Mouse (Mus musculus) midbrain, embryonic 13.5 days (tissue): ENCODE measurements around the gene Ptk7. TPM values are rescaled to one million over a fixed set of nuclear protein-coding genes. Genes with fewer than 3 reads are reported as not detected.
A peak's percentile ranks its signal among the peaks of the same experiment; 100 is the strongest.

Experiments
- ATAC-seq: fragments of 200-750 bp; cut with Nextera tagmentation; 2 replicates; pipeline ENCODE4 v1.8.0; 2017; ENCODE audit warnings: mild to moderate bottlenecking, moderate TSS enrichment, moderate library complexity
- H3K27ac ChIP-seq: fragments of 300-500 bp; sonication (generic); 2 replicates; pipeline ENCODE4 v1.5.1; 2015; ENCODE audit warnings: inconsistent platforms, mild to moderate bottlenecking, moderate library complexity
- H3K27me3 ChIP-seq: fragments of 300-500 bp; sonication (generic); 2 replicates; pipeline ENCODE4 v1.6.1; 2015; ENCODE audit warnings: mild to moderate bottlenecking, inconsistent platforms
- H3K36me3 ChIP-seq: fragments of 300-500 bp; sonication (generic); 2 replicates; pipeline ENCODE4 v1.6.1; 2015; ENCODE audit warnings: mild to moderate bottlenecking, inconsistent platforms
- H3K4me1 ChIP-seq: fragments of 300-500 bp; sonication (generic); replicated peaks from 2 replicates; pipeline ENCODE4 v1.6.1; 2015; ENCODE audit warnings: inconsistent platforms
- H3K4me2 ChIP-seq: fragments of 300-500 bp; sonication (generic); replicated peaks from 2 replicates; pipeline ENCODE4 v1.6.1; 2015; ENCODE audit warnings: moderate library complexity, mild to moderate bottlenecking, inconsistent platforms
- H3K4me3 ChIP-seq: fragments of 300-500 bp; sonication (generic); replicated peaks from 2 replicates; pipeline ENCODE4 v1.5.1; 2015; ENCODE audit warnings: mild to moderate bottlenecking, inconsistent platforms
- H3K9ac ChIP-seq: fragments of 300-500 bp; sonication (generic); replicated peaks from 2 replicates; pipeline ENCODE4 v1.6.1; 2015; ENCODE audit warnings: mild to moderate bottlenecking, inconsistent platforms
- H3K9me3 ChIP-seq: fragments of 300-500 bp; sonication (generic); 2 replicates; pipeline ENCODE4 v1.6.1; 2016; ENCODE audit warnings: mild to moderate bottlenecking, inconsistent platforms
- WGBS: fragments of 180-500 bp; shearing (Covaris S2); methylation state at CpG from one replicate; pipeline ENCODE4 v1.1.7; 2015; 5-methylcytosine and 5-hydroxymethylcytosine counted together
- polyA plus RNA-seq: library from polyadenylated mRNA; unstranded; fragments of >200 nt; fragmentation: Nextera tagmentation; extraction: Ambion mirVana; gene quantifications from 2 replicates; pipeline ENCODE4 v1.2.1, GENCODE M21; 2015

The Ptk7 gene
- polyA plus RNA-seq, 1 experiment from 2014 or later: 37.5 TPM

DNA sequence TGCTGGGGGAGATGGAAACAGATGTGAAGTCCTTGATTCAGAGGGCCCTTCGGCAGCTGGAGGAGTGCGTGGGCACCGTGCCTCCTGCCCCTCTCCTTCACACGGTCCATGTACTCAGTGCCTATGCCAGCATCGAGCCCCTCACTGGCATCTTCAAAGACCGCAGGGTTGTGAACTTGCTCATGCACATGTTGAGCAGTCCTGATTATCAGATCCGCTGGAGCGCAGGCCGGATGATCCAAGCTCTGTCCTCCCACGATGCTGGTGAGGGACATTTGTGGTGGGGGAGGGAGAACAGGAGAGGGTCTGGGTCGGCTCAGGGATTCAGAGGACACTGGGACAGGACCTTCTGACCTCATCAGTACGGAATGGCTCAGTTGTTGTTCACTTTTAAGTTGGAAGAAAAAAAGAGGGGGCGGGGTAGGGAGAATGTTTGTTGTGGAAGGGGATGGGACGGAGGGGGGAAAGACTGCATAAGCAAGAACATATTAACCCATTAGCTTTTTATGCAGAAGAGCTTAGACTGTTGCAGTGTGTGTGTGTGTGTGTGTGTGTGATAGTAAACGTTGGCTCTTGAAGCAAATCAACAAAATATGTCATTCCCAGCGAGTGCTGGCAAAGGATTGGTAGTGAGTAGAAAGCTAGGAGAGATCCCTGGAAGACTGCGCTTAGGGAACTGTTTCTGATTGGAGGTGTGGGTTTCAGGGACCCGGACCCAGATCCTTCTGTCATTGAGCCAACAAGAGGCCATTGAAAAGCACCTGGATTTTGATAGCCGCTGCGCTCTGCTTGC is 22.6 kb upstream of the Ptk7 start:
- ATAC-seq: no peak
- H3K4me1 ChIP-seq: peaks cover 45% of the 10 kb centered on the region
- H3K4me2 ChIP-seq: peak overlapping the region; percentile 84
- no peaks in the 10 kb centered on the region for H3K9me3 ChIP-seq
- H3K27me3 ChIP-seq: no peaks in the 10 kb centered on the region
- H3K36me3 ChIP-seq: peaks cover 48% of the 10 kb centered on the region
- H3K9ac ChIP-seq: peak overlapping the region; percentile 93
- H3K27ac ChIP-seq: no peak overlapping the region
- 83% methylated on average over 20 of the region's 20 CpGs for WGBS
- H3K4me3 ChIP-seq: peak overlapping the region; percentile 72

GRCm38 (mm10) chr17:46651292-46651691 is 22.0 kb upstream of the Ptk7 start:
- Histone ChIP-seq H3K36me3 (peaks cover 42% of the 10 kb centered on the region), H3K9ac (peak overlapping the region; percentile 93), H3K4me3 (peak overlapping the region; percentile 72), H3K27me3 (no peaks in the 10 kb centered on the region), H3K27ac (peak overlapping the region; percentile 95; the same call in 1 of the 2 replicates), H3K9me3 (no peaks in the 10 kb centered on the region), H3K4me1 (peaks cover 50% of the 10 kb centered on the region), H3K4me2 (peak overlapping the region; percentile 84)
- WGBS: 78% methylated on average over 17 of the region's 17 CpGs
- no peak for ATAC-seq

DNA sequence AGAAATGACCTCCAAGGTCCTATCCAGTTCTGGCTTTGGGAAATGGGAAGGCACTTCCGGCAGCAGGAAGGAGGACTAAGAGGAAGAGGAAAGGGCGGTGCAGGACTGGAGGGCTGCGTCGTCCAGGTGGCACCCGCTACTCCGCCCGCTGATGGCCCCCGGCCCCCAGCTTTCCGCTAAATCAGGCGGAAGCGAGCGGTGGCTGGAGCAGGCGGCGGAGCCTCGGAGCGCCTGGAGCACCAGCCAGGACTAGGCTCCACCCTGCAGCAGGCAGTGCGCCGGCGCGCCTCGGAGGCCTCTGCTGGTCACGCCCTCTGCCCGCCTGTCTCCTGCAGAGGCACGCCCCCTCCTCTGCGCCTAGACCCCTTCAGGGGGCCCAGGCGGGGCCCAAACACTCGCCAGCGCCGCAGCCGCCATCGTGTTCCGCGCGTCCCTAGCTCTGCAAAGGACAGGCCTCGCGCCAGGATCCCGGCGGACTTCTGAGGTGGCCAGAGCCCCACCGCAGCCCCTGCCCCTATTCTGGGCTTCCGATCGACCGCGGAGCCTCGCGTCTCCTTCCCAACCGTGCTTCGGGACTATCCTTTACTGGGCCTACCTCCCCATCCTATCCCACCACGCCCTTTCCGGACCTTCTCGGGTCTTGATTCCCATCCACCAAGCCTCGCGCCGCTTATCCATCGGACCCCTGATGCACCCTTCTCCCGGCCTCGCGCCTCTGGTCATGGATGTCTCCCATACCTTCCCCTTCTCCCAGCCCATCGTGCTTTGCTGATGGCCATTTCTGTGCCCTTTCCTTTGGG is 21.1 kb upstream of the Ptk7 start, which contains the start of gene Cul7:
TSS of gene Cul7 (plus strand) at position 106 of the 800 bp plus-strand sequence.
- Histone ChIP-seq H3K27ac (peak within 1 kb of the TSS; percentile 95), H3K9me3 (no peaks in the 10 kb centered on the region), H3K4me1 (peaks cover 48% of the 10 kb centered on the region), H3K36me3 (peaks cover 33% of the 10 kb centered on the region), H3K9ac (peak within 1 kb of the TSS; percentile 93), H3K27me3 (no peaks in the 10 kb centered on the region), H3K4me3 (peak within 1 kb of the TSS; percentile 72), H3K4me2 (peak within 1 kb of the TSS; percentile 84)
- WGBS: under 1% methylated on average over 49 of the region's 58 CpGs
- ATAC-seq: peak; percentile 95

DNA sequence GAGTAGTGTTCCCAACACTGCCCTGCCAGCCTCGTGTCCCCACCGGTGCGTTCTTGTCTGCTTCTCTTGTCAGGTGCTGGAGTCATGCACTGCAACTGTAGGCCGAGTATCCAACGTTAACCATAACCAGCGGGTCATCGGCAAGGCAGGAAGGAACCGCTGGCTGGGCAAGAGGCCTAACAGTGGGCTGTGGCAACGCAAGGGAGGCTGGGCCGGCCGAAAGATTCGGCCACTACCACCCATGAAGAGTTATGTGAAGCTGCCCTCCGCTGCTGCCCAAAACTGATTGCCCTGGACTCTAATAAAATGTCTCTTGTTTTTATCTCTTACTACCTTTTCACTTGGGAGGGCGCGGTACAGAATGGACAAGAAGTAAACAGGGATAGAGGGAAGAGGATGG is 20.5 kb upstream of the Ptk7 start:
- 41% methylated on average over 15 of the region's 15 CpGs for WGBS
- peaks cover 30% of the 10 kb centered on the region for H3K36me3 ChIP-seq
- ATAC-seq: no peak
- peak overlapping the region; percentile 84 for H3K4me2 ChIP-seq
- H3K9ac ChIP-seq: peak overlapping the region; percentile 93
- H3K4me3 ChIP-seq: peak overlapping the region; percentile 72
- H3K27me3 ChIP-seq: no peaks in the 10 kb centered on the region
- peak overlapping the region; percentile 95 for H3K27ac ChIP-seq
- H3K4me1 ChIP-seq: peaks cover 53% of the 10 kb centered on the region
- no peaks in the 10 kb centered on the region for H3K9me3 ChIP-seq

GRCm38 (mm10) chr17:46648436-46648835 is 19.1 kb upstream of the Ptk7 start:
- Histone ChIP-seq H3K4me2 (no peak overlapping the region), H3K36me3 (peaks cover 16% of the 10 kb centered on the region), H3K4me1 (peaks cover 64% of the 10 kb centered on the region), H3K9ac (no peak overlapping the region), H3K27me3 (no peaks in the 10 kb centered on the region), H3K4me3 (no peak overlapping the region), H3K27ac (no peak overlapping the region), H3K9me3 (no peaks in the 10 kb centered on the region)
- no peak for ATAC-seq
- 91% methylated on average over 9 of the region's 9 CpGs for WGBS

- Histone ChIP-seq H3K4me2 (no peak overlapping the region), H3K9ac (no peak overlapping the region), H3K4me3 (peak overlapping the region; percentile 72; the same call in 1 of the 2 replicates)
Observed at GRCm38 (mm10) chr17:46647279-46647678, 18.0 kb upstream of the Ptk7 start.

GRCm38 (mm10) chr17:46646322-46646662 is 17.0 kb upstream of the Ptk7 start:
- peak overlapping the region; percentile 72 for H3K4me3 ChIP-seq
- no peaks in the 10 kb centered on the region for H3K9me3 ChIP-seq
- H3K27me3 ChIP-seq: no peaks in the 10 kb centered on the region
- peak overlapping the region; percentile 73 for H3K9ac ChIP-seq
- no peak for ATAC-seq
- peak overlapping the region; percentile 83 for H3K27ac ChIP-seq
- 0% methylated on average over 19 of the region's 19 CpGs for WGBS
- peaks cover 26% of the 10 kb centered on the region for H3K36me3 ChIP-seq
- H3K4me2 ChIP-seq: peak overlapping the region; percentile 67
- H3K4me1 ChIP-seq: peaks cover 45% of the 10 kb centered on the region

More at GRCm38 (mm10) chr17:46647279-46647678, 18.0 kb upstream of the Ptk7 start:
- WGBS: 90% methylated on average over 7 of the region's 7 CpGs
- peaks cover 55% of the 10 kb centered on the region for H3K4me1 ChIP-seq
- H3K36me3 ChIP-seq: peaks cover 16% of the 10 kb centered on the region
- ATAC-seq: no peak
- no peaks in the 10 kb centered on the region for H3K27me3 ChIP-seq
- no peaks in the 10 kb centered on the region for H3K9me3 ChIP-seq
- H3K27ac ChIP-seq: no peak overlapping the region

DNA sequence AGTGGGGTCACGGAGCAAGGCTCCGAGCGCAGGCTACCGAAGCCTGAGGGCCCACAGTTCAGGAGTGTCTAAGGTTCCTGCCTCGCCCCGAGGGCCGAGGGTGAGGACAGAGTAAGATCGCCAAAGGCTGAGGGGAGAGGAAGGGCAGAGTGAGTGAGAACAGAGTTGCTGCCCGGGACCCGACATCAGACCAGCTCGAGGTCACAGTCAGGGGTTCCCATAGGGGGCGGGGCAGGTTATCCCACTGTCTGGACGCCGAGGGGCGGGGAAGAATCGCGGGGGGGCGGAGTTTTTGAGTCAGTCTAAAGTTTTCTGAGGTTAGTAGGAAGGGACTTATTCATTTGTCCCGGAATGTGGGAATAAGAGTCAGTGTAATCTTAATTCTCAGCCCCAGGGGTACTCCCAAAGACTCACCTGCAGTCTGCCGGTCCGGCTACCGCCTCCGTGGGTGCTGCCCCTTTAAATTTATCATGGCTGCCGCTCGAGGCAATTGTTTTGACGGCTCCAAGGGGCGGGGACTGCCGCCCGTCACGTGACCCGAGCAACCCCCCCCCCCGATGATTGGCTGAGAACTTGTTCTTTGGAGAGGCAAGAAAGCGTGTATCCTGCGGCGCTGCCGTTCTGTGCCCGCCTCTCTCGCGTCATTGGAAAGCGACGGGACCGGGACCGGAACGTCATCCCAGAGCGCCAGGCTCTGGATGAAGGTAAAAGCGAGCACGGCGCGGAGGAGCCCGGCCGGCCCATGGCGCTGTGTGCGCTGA is 16.4 kb upstream of the Ptk7 start, which contains the start of the genes Klc4 and Mrpl2:
TSS of gene Klc4 (minus strand) at position 462 of the 761 bp plus-strand sequence.
TSS of gene Mrpl2 (plus strand) at position 669 of the 761 bp plus-strand sequence.
- H3K9me3 ChIP-seq: no peaks in the 10 kb centered on the region
- WGBS: under 1% methylated on average over 53 of the region's 53 CpGs
- peak within 1 kb of the TSS; percentile 81 for H3K9ac ChIP-seq
- H3K4me3 ChIP-seq: peak within 1 kb of the TSS; percentile 72
- ATAC-seq: peak; percentile 72
- peak within 1 kb of the TSS; percentile 89 for H3K4me2 ChIP-seq
- no peaks in the 10 kb centered on the region for H3K27me3 ChIP-seq
- H3K4me1 ChIP-seq: peaks cover 39% of the 10 kb centered on the region
- H3K36me3 ChIP-seq: peaks cover 31% of the 10 kb centered on the region
- H3K27ac ChIP-seq: peak within 1 kb of the TSS; percentile 83

DNA sequence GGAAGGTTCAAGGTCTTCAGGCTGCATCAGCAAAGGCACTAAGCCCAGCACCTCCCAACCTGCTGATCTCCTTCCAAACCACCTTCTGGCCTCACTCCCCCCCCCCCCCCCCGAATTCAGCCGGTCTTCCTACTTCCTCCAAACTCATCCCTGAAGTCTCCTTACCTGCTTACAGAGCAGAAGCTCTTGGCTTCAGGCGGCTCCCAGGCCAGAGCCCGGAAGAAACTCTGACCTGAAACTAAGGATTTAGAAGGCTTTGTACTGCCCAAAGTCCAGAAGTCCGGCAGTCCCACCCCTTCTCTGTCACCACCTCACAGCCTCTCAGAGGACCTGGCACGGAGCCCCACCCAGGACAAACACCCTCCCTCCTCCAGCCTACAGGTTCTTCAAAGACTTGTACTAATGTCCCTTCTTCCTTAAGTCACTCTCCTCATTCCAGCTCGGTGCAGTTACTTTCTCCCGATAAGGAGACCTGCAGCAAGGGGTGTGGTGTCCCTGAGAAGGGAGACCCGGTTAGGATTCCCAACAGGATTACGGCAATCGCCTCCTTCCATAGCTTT is 15.7 kb upstream of the Ptk7 start:
- 0 out of 2 replicates have a peak overlapping the region, but pooled peaks have one; percentile 16 for H3K27ac ChIP-seq
- H3K36me3 ChIP-seq: peaks cover 38% of the 10 kb centered on the region
- ATAC-seq: peak; percentile 16; the same call in 1 of the 2 replicates
- H3K9ac ChIP-seq: peak overlapping the region; percentile 81
- no peaks in the 10 kb centered on the region for H3K27me3 ChIP-seq
- peaks cover 36% of the 10 kb centered on the region for H3K4me1 ChIP-seq
- H3K9me3 ChIP-seq: no peaks in the 10 kb centered on the region
- WGBS: 8% methylated on average over 11 of the region's 11 CpGs
- peak overlapping the region; percentile 89 for H3K4me2 ChIP-seq
- peak overlapping the region; percentile 72 for H3K4me3 ChIP-seq

GRCm38 (mm10) chr17:46644152-46644805 is 15.0 kb upstream of the Ptk7 start:
- H3K36me3 ChIP-seq: peaks cover 45% of the 10 kb centered on the region
- peak overlapping the region; percentile 81 for H3K9ac ChIP-seq
- whole genome bisulfite sequencing: 90% methylated on average over 12 of the region's 12 CpGs

DNA sequence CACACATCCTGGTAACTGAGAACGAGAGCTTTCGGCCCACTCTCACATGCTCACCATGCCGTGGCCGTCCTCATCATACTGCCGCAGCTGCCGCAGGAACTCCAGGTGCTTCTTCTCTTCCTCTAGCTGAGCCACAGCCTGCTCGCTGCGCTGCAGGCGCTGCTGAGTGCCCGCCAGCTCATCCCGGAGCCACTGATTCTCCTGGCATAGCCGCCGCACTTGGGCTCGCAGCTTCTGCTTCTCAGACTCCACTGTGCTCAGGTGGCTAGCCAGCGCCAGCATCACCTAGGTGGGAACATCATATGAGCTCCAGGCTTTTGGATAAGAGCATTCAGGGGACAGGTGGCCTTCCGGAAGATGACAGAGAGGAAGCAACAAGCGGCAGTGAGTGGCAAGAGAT is 12.8 kb upstream of the Ptk7 start:
- Histone ChIP-seq H3K27ac (no peak overlapping the region), H3K27me3 (no peaks in the 10 kb centered on the region), H3K4me2 (no peak overlapping the region), H3K9me3 (no peaks in the 10 kb centered on the region), H3K9ac (no peak overlapping the region), H3K4me3 (no peak overlapping the region), H3K36me3 (peaks cover 47% of the 10 kb centered on the region), H3K4me1 (peaks cover 26% of the 10 kb centered on the region)
- WGBS: 92% methylated on average over 17 of the region's 17 CpGs
- no peak for ATAC-seq

More at GRCm38 (mm10) chr17:46644152-46644805, 15.0 kb upstream of the Ptk7 start:
- Histone ChIP-seq H3K27me3 (no peaks in the 10 kb centered on the region), H3K4me2 (peak overlapping the region; percentile 89), H3K9me3 (no peaks in the 10 kb centered on the region), H3K27ac (no peak overlapping the region), H3K4me3 (peak overlapping the region; percentile 72), H3K4me1 (peaks cover 29% of the 10 kb centered on the region)
- ATAC-seq: no peak
